Mouse (Mus musculus): ENCODE measurements around the gene Slc25a13.
A peak's percentile ranks its signal among the peaks of the same experiment; 100 is the strongest.

The Slc25a13 gene

DNA sequence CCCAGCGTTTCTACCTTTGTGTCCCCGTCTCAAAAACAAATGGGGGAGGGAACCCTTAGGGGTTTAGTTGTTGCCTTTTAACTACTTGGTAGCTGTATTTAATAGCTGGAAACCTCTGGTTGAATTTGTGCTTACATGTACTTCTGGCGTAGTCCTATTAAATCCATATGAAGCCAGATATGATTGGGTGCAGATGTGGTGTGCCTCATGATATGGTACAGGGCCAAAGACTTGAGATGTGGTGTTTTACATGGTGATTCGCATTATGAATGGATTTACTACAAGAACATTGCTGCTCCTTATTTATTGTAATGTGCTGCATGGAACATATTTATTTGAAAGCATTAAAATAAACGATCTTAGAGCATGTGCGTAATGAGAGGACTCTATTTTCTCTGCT, 189.3 kb downstream of the Slc25a13 start:
- DNase-seq = no peak

DNA sequence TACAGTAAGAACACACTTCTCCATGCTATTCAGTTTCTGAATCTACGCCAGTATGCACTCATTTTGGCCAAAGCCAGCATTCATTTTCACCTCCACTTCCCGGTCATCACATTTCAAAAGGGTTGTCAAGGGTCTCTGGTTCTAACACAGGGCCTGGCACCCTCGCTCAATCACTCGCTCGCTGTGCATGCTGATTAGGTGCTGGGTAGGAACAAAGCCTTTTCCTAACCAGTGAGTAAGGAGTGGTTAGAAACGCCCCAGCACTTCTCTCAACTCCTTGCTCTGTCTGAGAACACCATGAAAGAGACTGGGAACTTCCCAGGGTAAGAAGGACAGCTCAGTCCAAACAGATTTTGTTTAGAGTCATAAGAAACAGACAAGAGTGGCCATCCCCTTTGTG, 193.0 kb downstream of the Slc25a13 start:
- no peak for DNase-seq

DNA sequence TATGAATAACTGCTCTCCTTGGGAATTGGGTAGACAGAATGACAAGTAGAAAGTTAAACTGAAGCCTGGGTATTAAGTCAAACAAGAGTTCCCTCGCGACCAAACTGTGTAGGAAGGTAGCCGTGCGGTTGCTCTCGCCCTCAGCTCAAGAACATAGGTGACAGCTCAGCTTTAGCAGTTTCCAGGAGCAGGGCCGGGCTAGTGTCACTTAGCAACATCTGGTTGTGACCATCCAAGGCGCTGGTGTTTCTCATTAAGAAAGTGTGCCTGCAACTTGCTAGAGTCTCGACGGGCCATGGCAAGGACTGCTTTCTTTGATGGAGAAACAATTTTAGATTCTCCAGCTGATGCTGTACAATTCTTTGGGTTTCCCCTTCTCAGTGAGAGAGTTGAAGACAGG, 200.0 kb downstream of the Slc25a13 start:
- DNase-seq = no peak

DNA sequence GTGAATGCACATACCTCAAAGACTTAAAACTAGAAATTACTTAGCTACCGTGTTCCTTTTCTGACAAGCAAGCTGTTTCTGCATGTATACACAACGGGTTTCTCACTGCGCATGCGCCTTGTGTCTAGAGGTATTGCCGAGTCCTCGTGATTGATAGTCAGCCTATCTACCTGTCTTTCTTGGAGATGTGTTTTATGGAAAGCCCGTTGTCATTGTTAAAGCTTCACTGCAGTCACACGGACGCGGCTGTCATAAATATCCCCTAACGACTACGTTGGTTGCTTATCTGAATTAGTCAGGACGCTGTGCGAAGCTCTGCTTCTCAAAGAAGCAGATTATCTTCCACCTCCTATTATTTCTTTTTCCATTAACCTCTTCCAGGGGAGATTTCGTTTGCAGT, 201.4 kb downstream of the Slc25a13 start:
- DNase-seq = no peak

DNA sequence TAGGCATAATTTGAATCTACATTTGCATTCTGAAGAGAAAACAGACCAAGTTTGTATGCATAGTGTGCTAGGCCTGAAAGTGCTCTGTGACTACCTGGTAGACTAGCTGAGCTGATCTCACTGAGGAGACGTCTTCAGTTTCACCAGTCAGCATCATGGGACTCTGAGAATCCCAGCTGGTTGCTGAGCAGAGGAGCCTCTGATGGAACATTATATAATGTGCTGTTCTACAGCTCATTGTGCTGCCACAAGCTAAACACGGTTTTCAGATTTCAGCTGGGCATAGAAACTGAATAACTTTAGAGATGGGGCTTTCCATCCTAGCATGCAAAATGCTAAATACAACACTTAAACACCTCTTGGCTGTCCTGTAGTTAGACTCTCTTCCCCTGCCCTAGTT, 205.6 kb downstream of the Slc25a13 start:
- DNase-seq = no peak

DNA sequence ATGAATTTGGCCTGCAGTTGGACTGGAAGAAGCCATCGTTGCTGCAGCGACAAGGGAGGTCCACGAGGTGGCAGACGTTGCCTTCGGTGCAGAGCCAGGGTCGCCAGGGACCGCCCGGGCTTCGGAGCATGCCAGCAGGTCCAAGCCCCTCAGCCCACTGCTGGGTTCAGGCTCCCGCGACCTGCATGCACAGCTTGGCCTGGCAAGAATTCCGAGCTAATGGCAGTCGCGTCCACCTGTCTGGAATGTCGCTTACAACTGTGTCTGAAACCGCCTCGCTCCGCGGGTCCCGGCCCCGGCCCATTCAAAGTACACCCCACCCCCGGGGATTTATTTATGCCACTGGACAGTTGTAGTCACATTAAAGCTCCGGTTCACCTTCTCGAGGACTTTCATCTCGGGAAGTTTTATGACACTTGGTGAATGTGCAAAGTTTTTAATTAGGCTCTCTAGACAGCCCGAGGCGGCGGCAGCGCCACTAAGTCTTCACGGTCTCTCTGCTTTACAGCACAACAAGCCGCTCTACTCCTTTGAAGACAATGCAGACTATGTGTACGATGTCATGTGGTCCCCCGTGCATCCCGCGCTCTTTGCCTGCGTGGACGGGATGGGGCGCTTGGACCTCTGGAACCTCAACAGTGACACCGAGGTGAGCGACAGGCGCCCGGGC, 211.1 kb downstream of the Slc25a13 start:
- peak; percentile 90 to 93 for DNase-seq

DNA sequence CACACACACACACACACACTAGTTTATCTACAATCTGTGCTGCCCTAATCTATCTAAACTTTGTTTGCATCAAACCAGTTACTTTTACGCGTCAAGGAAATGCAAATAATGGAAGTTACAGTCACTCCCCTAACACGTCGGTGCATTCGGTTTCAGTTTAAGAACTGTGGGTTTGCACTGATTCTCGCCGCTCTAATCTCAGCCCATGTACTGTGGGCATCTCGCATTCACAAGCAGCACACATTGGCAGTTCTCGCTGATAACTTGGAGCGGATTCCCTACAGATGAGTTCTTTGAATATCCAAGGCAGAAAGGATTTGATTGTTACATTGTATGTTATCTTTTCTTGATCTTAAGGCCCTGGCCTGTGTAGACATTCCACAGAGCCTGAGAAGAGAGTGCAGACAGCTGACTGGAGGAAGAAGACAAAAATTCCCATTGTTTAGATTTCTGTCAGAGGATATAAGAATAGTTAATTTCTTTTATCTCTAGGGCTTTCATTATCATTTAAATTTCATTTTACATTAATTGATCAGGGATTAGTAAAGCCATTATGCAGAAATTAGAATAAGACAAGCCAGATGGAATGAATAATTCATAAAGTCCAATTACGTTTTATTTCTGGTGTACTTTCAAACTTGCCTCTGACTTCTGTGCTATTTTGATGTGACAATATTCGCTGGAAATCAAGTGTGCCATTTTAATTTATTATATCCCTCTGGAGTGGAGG, 212.1 kb downstream of the Slc25a13 start:
- DNase-seq = no peak

DNA sequence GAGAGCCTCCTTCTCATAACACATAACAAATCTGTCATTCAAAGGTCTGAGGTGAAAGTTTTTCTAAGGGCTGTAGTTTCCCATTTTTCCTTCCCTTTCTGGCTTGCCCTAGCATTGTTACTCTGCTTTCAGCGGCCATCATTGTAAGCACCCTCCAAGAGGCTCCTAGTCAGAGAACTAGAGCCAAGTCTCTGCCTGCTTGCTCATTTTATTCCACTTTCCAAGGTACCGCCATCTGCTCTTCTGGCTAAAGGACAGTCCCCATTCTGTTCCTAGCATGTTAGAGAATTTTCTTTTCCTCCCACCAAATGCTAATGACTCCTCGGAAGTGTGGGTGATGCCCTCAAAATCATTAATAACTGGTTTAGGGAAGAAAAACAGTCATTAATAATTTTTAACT, 214.9 kb downstream of the Slc25a13 start:
- peak; percentile 79 to 83 for DNase-seq

DNA sequence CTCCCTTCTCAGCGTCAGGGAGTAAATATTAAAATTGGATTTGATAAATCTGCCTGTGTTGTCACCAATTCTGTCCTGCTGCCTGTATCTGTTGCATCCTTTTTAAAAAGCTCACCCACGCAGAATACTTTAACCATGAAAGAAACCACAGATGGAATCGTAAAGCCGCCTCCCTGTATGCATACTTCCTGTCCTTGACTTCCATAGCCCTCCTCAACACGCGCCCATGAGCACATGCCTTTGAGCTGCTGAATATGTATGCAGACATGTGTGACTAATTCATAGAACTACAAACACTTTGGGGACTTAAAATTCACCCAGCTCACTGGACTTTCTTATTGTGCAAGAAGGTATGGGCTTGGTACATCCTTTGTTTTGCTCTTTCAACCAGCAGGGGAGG, 219.4 kb downstream of the Slc25a13 start:
- no peak for DNase-seq

DNA sequence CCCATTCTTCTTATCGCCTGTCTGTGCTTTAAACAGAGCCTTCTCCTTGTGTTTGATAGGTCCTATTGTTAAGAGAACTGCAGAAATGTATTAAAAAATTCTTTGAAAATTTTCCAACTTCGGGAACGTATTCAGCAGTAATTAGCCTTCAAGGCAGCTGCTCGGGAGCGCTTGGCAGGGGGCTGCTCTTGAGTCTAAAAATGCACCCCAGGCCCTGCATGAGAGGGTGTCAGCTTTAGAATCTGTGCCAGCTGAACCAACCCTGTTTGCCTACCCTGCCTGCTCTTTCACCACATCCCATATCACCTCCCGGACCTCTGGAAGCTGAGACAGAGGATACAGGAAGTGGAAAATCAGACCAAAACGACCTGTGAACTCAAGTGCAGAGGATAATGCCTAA, 223.9 kb downstream of the Slc25a13 start:
- DNase-seq = peak in 1 of 2 experiments; percentile 31

DNA sequence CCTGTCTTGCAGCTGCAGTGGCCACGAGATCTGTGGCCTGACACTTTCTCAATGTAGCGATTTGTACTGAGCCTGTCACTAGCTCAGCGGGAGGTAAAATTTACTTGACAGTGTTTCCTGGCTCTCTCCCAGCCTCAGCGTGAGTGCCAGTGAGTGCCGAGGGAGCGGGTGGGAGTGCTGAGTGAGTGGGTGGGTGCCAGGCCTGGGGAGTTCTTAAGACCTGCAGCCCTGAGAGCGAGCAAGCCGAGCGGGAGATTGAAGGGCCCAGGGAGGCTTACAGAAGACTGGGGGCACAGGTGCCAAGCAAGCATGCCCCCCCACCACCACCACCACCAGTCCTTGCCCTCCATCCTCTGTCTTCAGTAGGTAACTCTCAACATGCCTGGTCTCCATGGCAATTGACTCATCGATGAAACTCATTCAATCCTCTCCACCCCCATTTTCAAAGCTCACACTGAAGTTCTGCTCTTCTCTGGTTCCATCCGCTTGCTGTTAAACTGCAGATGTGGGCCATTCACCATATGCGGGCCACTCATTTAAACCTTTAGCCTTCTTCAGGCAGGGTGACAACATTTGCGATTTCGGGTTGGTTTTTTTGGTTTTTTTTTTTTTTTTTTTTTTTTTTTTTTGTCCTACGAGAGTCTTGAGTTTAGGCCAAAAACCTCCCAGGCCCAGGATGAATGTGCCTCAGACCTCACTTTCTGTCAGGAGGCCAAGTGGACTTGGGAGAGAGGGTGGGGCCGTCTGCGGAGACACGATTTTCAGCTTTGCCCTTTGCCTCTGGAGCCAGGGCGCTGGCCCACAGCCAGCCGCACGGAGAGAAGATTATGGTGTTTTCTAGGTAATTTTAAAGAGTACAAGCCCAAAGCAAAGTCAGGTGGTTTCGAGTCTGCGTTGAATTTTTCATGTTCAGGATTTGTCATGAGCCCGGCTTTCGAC, 224.9 kb downstream of the Slc25a13 start:
- peak; percentile 80 to 82 for DNase-seq

DNA sequence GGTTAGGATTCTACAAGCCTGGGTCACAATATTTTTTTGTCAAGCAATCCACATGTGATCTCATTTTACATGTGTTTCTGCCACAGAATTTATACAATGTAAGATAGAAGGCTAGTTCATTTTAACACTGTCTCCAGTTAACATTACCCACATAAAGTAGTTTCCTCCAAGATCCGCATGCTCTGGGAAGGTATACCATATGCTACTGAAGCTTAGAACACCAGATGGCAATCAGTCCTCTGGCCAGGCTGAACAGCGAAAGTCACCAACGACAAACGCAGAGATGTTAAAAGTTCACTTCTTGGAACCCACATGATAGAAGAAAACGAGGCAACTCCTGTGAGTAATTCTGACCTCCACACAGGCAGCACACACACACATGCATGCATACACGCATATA, 225.7 kb downstream of the Slc25a13 start:
- DNase-seq = peak in 1 of 2 experiments; percentile 18
